Mouse (Mus musculus): ENCODE results near the gene Tnrc6c.

GRCm38 (mm10) chr11:117730490-117730838, 76.4 kb downstream of the Tnrc6c start:
- TF ChIP-seq CTCF (IDR thresholded peaks at IDR 0.05; ENCODE audit: low read depth, low read length) (no peak), POLR2A (IDR thresholded peaks at IDR 0.05; ENCODE audit: extremely low read depth, insufficient read depth, low read length) (no peak)
